8 mouse cellular contexts compared by ENCODE assay signal in the genomic region with DNA sequence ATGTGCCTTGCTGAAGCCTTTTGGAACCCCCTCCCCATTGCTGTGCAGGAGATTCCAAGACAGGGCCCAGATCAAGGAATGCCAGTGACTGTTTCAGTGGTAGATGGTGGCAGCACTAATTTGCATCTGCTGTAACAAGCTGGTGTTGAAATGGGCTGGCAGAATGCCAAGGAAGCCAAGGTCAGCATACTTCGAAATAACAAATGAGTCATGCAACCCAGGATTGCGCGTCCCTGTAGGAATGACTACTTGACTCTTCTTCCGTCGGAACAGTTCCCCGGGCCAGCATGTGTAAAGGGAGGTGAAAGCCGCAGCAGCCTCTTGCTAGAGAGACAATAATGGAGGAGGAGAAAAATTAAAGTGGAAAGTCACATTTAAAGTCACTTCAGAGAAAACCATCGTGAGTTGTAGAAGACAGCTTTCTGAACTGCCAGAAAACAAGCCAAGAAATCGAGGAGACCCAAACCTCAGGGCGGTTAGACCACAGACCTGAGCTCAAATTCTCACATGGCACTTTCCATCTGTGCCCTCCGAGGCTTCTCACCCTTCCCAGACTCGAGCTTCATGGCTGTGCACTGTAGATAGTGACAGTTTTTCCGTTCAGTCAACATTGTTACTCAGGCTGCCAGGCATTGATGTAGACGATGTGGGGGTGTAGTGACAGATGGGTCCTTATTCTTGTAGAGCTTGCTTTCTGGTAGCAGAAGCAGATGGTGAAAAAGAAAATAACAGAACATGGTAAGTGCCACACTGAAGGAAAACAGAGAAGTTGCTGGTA. TPM values are rescaled to one million over a fixed set of nuclear protein-coding genes. Genes with fewer than 3 reads are reported as not detected.
A peak's percentile ranks its signal among the peaks of the same experiment; 100 is the strongest.
DNase-seq lines count a peak whose midpoint lies in the region; ATAC-seq and TF ChIP-seq lines count a peak whose summit lies in the region.

No protein-coding gene starts in this region.

- no peak overlapping the region for H3K4me3 ChIP-seq in embryonic facial prominence, embryonic 13.5 days
- no peak overlapping the region for H3K4me3 ChIP-seq in heart, adult 2 months
- no peak overlapping the region for H3K4me3 ChIP-seq in liver, embryonic 11.5 days (ENCODE audit: low read depth, low read length)

- intact Hi-C loops in heart, adult 2 months (cut with DNase I), result loop anchor here (1.0 to 2.0 kb wide), 2 partner anchors 8 to 20 kb away; a partner anchor contains a TSS

- peak overlapping the region; percentile 52; the same call in 1 of the 2 replicates for H3K27ac ChIP-seq in embryonic facial prominence, embryonic 13.5 days
- peak overlapping the region; percentile 84 for H3K27ac ChIP-seq in heart, adult 2 months
- H3K27ac ChIP-seq in liver, embryonic 11.5 days (ENCODE audit: low read depth, low read length), result peak overlapping the region; percentile 70

- no peak overlapping the region for H3K4me2 ChIP-seq in embryonic facial prominence, embryonic 13.5 days
- H3K4me2 ChIP-seq in liver, embryonic 11.5 days, result peak overlapping the region; percentile 47

- no peak overlapping the region for H3K9ac ChIP-seq in embryonic facial prominence, embryonic 13.5 days
- H3K9ac ChIP-seq in heart, adult 2 months (ENCODE audit: low read depth, low read length), result peak overlapping the region; percentile 8
- H3K9ac ChIP-seq in liver, embryonic 11.5 days (ENCODE audit: low read depth, low read length), result 0 out of 2 replicates have a peak overlapping the region, but pooled peaks have one; percentile 6

- peak; percentile 71 for DNase-seq in 3134 (ENCODE audit: extremely low read depth, insufficient read length, low spot score)
- DNase-seq in heart, adult 2 months, result peak; percentile 84 to 91
- peak; percentile 94 for DNase-seq in kidney, adult 9 months
- DNase-seq in liver, embryonic 11.5 days (ENCODE audit: low spot score), result no peak
- peak; percentile 79 for DNase-seq in naive thymus-derived CD4-positive, alpha-beta T cell, adult 2 months (ENCODE audit: low read depth)
- DNase-seq in telencephalon, adult 2 months (ENCODE audit: low read depth, low spot score), result peak; percentile 94

- no peaks in the 10 kb centered on the region for H3K27me3 ChIP-seq in embryonic facial prominence, embryonic 13.5 days
- H3K27me3 ChIP-seq in heart, adult 2 months (ENCODE audit: control insufficient read depth, insufficient read depth, low read length), result no peaks in the 10 kb centered on the region
- no peaks in the 10 kb centered on the region for H3K27me3 ChIP-seq in liver, embryonic 11.5 days (replicated peaks; ENCODE audit: control insufficient read depth, insufficient read depth, low read length)

- 58% methylated on average over 14 of the region's 14 CpGs for WGBS in embryonic facial prominence, embryonic 13.5 days
- WGBS in heart, adult 2 months, result 7% methylated on average over 14 of the region's 14 CpGs
- 46% methylated on average over 14 of the region's 14 CpGs for whole genome bisulfite sequencing in liver, embryonic 11.5 days

- peaks cover 14% of the 10 kb centered on the region for H3K4me1 ChIP-seq in embryonic facial prominence, embryonic 13.5 days
- peaks cover 21% of the 10 kb centered on the region for H3K4me1 ChIP-seq in heart, adult 2 months (ENCODE audit: control insufficient read depth, insufficient read depth, low read length)
- peaks cover 31% of the 10 kb centered on the region for H3K4me1 ChIP-seq in liver, embryonic 11.5 days (replicated peaks; ENCODE audit: control insufficient read depth, insufficient read depth, low read length)

- H3K79me2 ChIP-seq in heart, adult 2 months (replicated peaks; ENCODE audit: control insufficient read depth, insufficient read depth, low read length), result peaks cover 10% of the 10 kb centered on the region; the same call in 1 of the 2 replicates

- no peaks in the 10 kb centered on the region for H3K9me3 ChIP-seq in embryonic facial prominence, embryonic 13.5 days
- H3K9me3 ChIP-seq in liver, embryonic 11.5 days (ENCODE audit: control insufficient read depth, low read length), result no peaks in the 10 kb centered on the region

- ATAC-seq in activated CD4-positive, CD25-positive, alpha-beta regulatory T cell, adult 4 months, result peak; percentile 76
- 0 out of 2 replicates have a peak, but pooled peaks have one; percentile 43 for ATAC-seq in embryonic facial prominence, embryonic 13.5 days (ENCODE audit: insufficient number of reproducible peaks, insufficient read depth, low FRiP score, low TSS enrichment, low read depth)
- peak; percentile 90 for ATAC-seq in liver, embryonic 11.5 days (replicated peaks; ENCODE audit: low FRiP score)

- no peaks in the 10 kb centered on the region; the same call in 1 of the 2 replicates for H3K36me3 ChIP-seq in embryonic facial prominence, embryonic 13.5 days
- H3K36me3 ChIP-seq in heart, adult 2 months (ENCODE audit: control insufficient read depth, insufficient read depth, low read length), result peaks cover 29% of the 10 kb centered on the region
- H3K36me3 ChIP-seq in liver, embryonic 11.5 days (ENCODE audit: control insufficient read depth, insufficient read depth, low read length), result no peaks in the 10 kb centered on the region

- TF ChIP-seq CTCF in heart, adult 2 months (IDR thresholded peaks at IDR 0.05), result no peak

- peak; percentile 38; the same call in 1 of the 2 replicates for TF ChIP-seq POLR2A in heart, adult 2 months (IDR thresholded peaks at IDR 0.05; ENCODE audit: insufficient read depth, low read depth, low read length)

- peak; percentile 90 for TF ChIP-seq EP300 in heart, adult 2 months (IDR thresholded peaks at IDR 0.05; ENCODE audit: insufficient read depth, low read depth, low read length)

RNA-seq across cellular contexts. Expression of a gene that starts 20.6 kb away (rescaled TPM):
- polyA plus RNA-seq in activated CD4-positive, CD25-positive, alpha-beta regulatory T cell, adult 4 months (2017; shearing (Covaris generic)), result 10 to 100 TPM; 12.1 to 22.0 TPM
- polyA plus RNA-seq in embryonic facial prominence, embryonic 13.5 days (2015; fragmentation: Nextera tagmentation; extraction: Ambion mirVana), result 3.7 and 5.1 TPM in 2 replicates
- 10 to 100 TPM; 78.7 to 82.9 TPM for total RNA-seq in heart, adult 2 months (2021)
- 20.0 and 51.0 TPM in 2 replicates for polyA plus RNA-seq in heart, adult 2 months (2012; rRNA removed)
- 7.3 and 8.7 TPM in 2 replicates for polyA plus RNA-seq in liver, embryonic 11.5 days (2014; fragmentation: Nextera tagmentation; extraction: Ambion mirVana)

RNA-seq across cellular contexts. Expression of a gene that starts 48.0 kb away (rescaled TPM):
- polyA plus RNA-seq in activated CD4-positive, CD25-positive, alpha-beta regulatory T cell, adult 4 months (2017; shearing (Covaris generic)), result 1 to 10 TPM in 1 of 2 experiments, under 1 TPM in 1; 0.47 to 1.2 TPM
- 0.22 and 0.31 TPM in 2 replicates for polyA plus RNA-seq in embryonic facial prominence, embryonic 13.5 days (2015; fragmentation: Nextera tagmentation; extraction: Ambion mirVana)
- total RNA-seq in heart, adult 2 months (2021), result not detected
- not detected in 2 replicates for polyA plus RNA-seq in heart, adult 2 months (2012; rRNA removed)
- 0.12 and 0.38 TPM in 2 replicates for polyA plus RNA-seq in liver, embryonic 11.5 days (2014; fragmentation: Nextera tagmentation; extraction: Ambion mirVana)
